Mouse (Mus musculus) limb, embryonic 13.5 days (tissue): ENCODE measurements around the gene Uqcc1. TPM values are rescaled to one million over a fixed set of nuclear protein-coding genes. Genes with fewer than 3 reads are reported as not detected.

Source experiments
- ATAC-seq: fragments of 200-750 bp; cut with Nextera tagmentation; 2 replicates; pipeline ENCODE4 v1.8.0; 2017; ENCODE audit warnings: low read depth, moderate number of reproducible peaks, moderate TSS enrichment; ENCODE audit not compliant: low FRiP score
- H3K27ac ChIP-seq: fragments of 300-500 bp; sonication (generic); 2 replicates; pipeline ENCODE4 v1.5.1; 2015; ENCODE audit warnings: inconsistent platforms, mild to moderate bottlenecking, moderate library complexity
- H3K27me3 ChIP-seq: fragments of 300-500 bp; sonication (generic); 2 replicates; pipeline ENCODE4 v1.6.1; 2015; ENCODE audit warnings: mild to moderate bottlenecking, inconsistent platforms
- H3K36me3 ChIP-seq: fragments of 300-500 bp; sonication (generic); 2 replicates; pipeline ENCODE4 v1.6.1; 2015; ENCODE audit warnings: inconsistent platforms, mild to moderate bottlenecking, moderate library complexity
- H3K4me1 ChIP-seq: fragments of 300-500 bp; sonication (generic); 2 replicates; pipeline ENCODE4 v1.6.1; 2015; ENCODE audit warnings: inconsistent platforms
- H3K4me2 ChIP-seq: fragments of 300-500 bp; sonication (generic); replicated peaks from 2 replicates; pipeline ENCODE4 v1.6.1; 2015; ENCODE audit warnings: inconsistent platforms, mild to moderate bottlenecking, moderate library complexity
- H3K4me3 ChIP-seq: fragments of 300-500 bp; sonication (generic); 2 replicates; pipeline ENCODE4 v1.5.1; 2015; ENCODE audit warnings: moderate library complexity, mild to moderate bottlenecking, inconsistent platforms
- H3K9ac ChIP-seq: fragments of 300-500 bp; sonication (generic); 2 replicates; pipeline ENCODE4 v1.6.1; 2015; ENCODE audit warnings: mild to moderate bottlenecking, inconsistent platforms
- H3K9me3 ChIP-seq: fragments of 300-500 bp; sonication (generic); 2 replicates; pipeline ENCODE4 v1.6.1; 2016; ENCODE audit warnings: inconsistent platforms
- WGBS: fragments of 180-500 bp; shearing (Covaris S2); methylation state at CpG from one replicate; pipeline ENCODE4 v1.1.7; 2015; 5-methylcytosine and 5-hydroxymethylcytosine counted together
- polyA plus RNA-seq: library from polyadenylated mRNA; unstranded; fragments of >200 nt; fragmentation: Nextera tagmentation; extraction: Ambion mirVana; gene quantifications from 2 replicates; pipeline ENCODE4 v1.2.1, GENCODE M21; 2015

The Uqcc1 gene
- 66.9 and 74.7 TPM in 2 replicates for polyA plus RNA-seq

GRCm38 (mm10) chr2:155929531-155930442 lies at the start of gene Uqcc1:
TSS of gene Uqcc1 (minus strand) at chr2:155930310.
- peak within 1 kb of the TSS; percentile 92 for H3K27ac ChIP-seq
- no peaks in the 10 kb centered on the region for H3K9me3 ChIP-seq
- peak within 1 kb of the TSS; percentile 69 for H3K9ac ChIP-seq
- peak within 1 kb of the TSS; percentile 79 for H3K4me2 ChIP-seq
- peaks cover 20% of the 10 kb centered on the region for H3K4me1 ChIP-seq
- peaks cover under 1% of the 10 kb centered on the region; the same call in 1 of the 2 replicates for H3K36me3 ChIP-seq
- under 1% methylated on average over 38 of the region's 38 CpGs for WGBS
- peak; percentile 95 for ATAC-seq
- H3K4me3 ChIP-seq, result peak within 1 kb of the TSS; percentile 67
- H3K27me3 ChIP-seq, result no peaks in the 10 kb centered on the region

GRCm38 (mm10) chr2:155979328-155979991 lies 49.4 kb upstream of the Uqcc1 start:
- Histone ChIP-seq H3K9ac (no peak overlapping the region; the same call in 1 of the 2 replicates), H3K4me3 (no peak overlapping the region), H3K9me3 (no peaks in the 10 kb centered on the region), H3K4me2 (no peak overlapping the region), H3K36me3 (peaks cover 94% of the 10 kb centered on the region), H3K4me1 (no peaks in the 10 kb centered on the region), H3K27ac (no peak overlapping the region), H3K27me3 (no peaks in the 10 kb centered on the region)
- 88% methylated on average over 5 of the region's 5 CpGs for WGBS
- ATAC-seq, result no peak

DNA sequence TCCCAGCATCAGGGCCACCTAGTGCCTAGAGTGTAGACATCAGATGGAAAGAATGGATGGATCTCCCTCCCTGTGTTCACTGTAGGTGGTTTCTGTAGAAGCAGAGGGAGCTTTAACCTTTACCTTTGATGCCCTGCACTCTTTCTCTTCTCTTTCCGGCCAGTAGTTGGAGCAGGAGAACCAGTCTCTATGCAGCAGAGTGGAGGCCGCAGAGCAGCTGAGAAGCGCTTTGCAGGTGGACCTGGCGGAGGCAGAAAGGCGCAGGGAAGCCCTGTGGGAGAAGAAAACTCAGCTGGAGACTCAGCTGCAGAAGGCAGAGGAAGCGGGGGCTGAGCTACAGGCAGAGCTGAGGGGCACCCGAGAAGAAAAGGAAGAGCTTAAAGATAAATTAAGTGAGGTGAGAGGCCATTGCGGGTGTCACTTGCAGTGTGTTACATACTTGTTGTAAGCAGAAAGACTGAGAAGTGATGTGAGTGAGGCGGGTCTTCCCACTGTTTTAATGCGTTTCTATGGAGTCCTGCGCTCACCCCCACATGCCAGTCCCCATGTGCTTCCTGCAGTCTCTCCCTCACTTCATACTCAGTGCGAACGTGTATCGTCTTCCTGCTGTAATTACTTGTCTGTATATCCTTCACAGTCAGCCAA lies 44.1 kb upstream of the Uqcc1 start:
- no peak overlapping the region for H3K4me2 ChIP-seq
- WGBS, result 82% methylated on average over 14 of the region's 14 CpGs
- no peak overlapping the region for H3K4me3 ChIP-seq
- H3K4me1 ChIP-seq, result no peaks in the 10 kb centered on the region
- no peak overlapping the region for H3K27ac ChIP-seq
- peaks cover 90% of the 10 kb centered on the region for H3K36me3 ChIP-seq
- no peak overlapping the region for H3K9ac ChIP-seq
- no peaks in the 10 kb centered on the region for H3K9me3 ChIP-seq
- no peak for ATAC-seq
- H3K27me3 ChIP-seq, result no peaks in the 10 kb centered on the region

DNA sequence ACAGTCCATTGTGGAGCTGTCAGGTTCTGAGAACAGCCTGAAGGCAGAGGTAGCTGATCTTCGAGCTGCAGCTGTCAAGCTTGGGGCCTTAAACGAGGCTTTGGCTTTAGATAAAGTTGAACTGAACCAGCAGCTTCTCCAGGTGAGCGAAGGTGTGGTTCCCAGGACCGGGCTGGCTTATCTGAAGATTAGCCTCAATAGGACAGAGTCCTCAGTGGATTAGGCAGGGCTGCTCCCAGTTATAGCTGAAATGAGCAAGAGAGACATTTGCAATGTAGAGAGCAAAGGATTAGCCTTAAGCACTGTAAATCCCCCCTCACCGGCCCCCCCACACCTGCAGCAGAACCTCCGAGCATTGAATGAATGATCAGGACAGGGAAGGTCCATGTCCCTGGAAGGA lies 43.2 kb upstream of the Uqcc1 start:
- Histone ChIP-seq H3K36me3 (peaks cover 90% of the 10 kb centered on the region), H3K9me3 (no peaks in the 10 kb centered on the region), H3K27ac (no peak overlapping the region), H3K4me1 (no peaks in the 10 kb centered on the region), H3K27me3 (no peaks in the 10 kb centered on the region), H3K9ac (no peak overlapping the region), H3K4me2 (no peak overlapping the region), H3K4me3 (no peak overlapping the region)
- no peak for ATAC-seq
- WGBS, result 88% methylated on average over 6 of the region's 6 CpGs

DNA sequence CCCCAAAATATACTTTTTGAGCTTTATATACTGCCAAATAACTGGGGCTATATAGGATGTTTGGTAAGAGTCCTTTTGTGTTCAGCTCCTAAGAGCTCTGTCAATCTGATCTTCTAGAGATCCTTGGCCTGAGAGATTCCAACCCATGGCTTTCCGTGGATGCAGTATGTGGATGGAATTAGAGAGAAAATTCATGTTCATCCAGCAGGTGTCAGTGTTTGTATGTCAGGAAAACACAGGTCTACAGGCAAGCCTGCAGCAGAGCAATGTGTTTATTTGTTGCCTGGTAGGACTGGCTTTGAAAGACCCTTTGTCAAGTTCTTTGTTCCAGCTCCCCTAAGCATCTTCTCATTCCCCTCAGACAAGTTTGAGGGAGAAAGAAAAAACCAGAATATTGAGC lies 32.9 kb upstream of the Uqcc1 start:
- Histone ChIP-seq H3K9me3 (no peaks in the 10 kb centered on the region), H3K9ac (no peak overlapping the region), H3K27me3 (no peaks in the 10 kb centered on the region), H3K36me3 (peaks cover 72% of the 10 kb centered on the region), H3K27ac (no peak overlapping the region), H3K4me2 (no peak overlapping the region), H3K4me1 (peaks cover 11% of the 10 kb centered on the region; the same call in 1 of the 2 replicates), H3K4me3 (no peak overlapping the region)
- ATAC-seq, result no peak; the same call in 1 of the 2 replicates
- 40% methylated on average over 1 of the region's 1 CpGs for WGBS

DNA sequence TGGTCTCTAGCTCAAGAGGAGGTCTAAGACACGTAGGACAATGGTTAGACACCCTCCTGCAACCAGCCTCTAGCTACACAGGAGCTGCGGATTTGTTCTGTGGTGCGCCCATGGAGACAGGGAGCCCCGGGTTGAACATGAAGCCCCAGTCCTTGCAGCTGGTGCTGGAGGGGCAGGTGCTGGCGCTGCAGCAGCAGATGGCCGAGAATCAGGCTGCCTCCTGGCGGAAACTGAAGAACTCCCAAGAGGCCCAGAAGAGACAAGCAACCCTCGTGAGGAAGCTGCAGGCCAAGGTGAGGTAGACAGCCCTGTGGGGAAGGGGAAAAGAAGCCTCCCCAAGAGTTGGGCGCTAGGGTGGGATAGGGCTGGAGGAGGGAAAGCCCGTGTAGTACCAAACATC lies 31.8 kb upstream of the Uqcc1 start:
- no peak for ATAC-seq
- Histone ChIP-seq H3K36me3 (peaks cover 61% of the 10 kb centered on the region), H3K9me3 (no peaks in the 10 kb centered on the region), H3K4me2 (no peak overlapping the region), H3K4me1 (peaks cover 20% of the 10 kb centered on the region), H3K27ac (no peak overlapping the region), H3K9ac (no peak overlapping the region), H3K27me3 (no peaks in the 10 kb centered on the region), H3K4me3 (no peak overlapping the region)
- WGBS, result 81% methylated on average over 10 of the region's 10 CpGs

DNA sequence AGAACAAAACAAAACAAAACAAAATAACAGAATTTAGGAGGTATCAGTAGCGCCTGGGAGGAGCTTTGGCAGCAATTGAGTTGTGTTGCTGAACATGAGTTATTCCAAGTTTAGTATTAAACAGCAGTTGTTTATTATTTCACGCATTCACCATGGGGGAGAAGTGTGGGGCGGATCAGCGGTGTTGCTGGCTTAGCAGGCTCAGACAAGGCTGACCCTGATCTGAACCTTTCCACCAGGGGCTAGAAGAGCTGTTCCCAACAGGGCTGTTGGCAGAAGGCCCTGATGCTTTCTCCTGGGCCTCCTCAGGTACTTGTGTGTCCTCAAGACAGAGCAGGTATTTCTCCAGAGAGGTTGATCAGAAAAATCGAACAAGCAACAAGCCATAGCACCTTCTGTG lies 29.9 kb upstream of the Uqcc1 start:
- whole genome bisulfite sequencing, result 86% methylated on average over 5 of the region's 5 CpGs
- Histone ChIP-seq H3K4me2 (no peak overlapping the region), H3K27me3 (no peaks in the 10 kb centered on the region), H3K4me3 (no peak overlapping the region), H3K9me3 (no peaks in the 10 kb centered on the region), H3K4me1 (peaks cover 20% of the 10 kb centered on the region), H3K9ac (no peak overlapping the region), H3K27ac (no peak overlapping the region), H3K36me3 (peaks cover 44% of the 10 kb centered on the region)
- no peak for ATAC-seq

- peak; percentile 98 for ATAC-seq
- H3K27ac ChIP-seq, result peak within 1 kb of the TSS; percentile 89
- H3K9me3 ChIP-seq, result no peaks in the 10 kb centered on the region
- peaks cover 20% of the 10 kb centered on the region for H3K4me1 ChIP-seq
- no peaks in the 10 kb centered on the region for H3K27me3 ChIP-seq
- H3K9ac ChIP-seq, result peak within 1 kb of the TSS; percentile 99
- WGBS, result under 1% methylated on average over 59 of the region's 59 CpGs
- H3K4me2 ChIP-seq, result peak within 1 kb of the TSS; percentile 64
- peak within 1 kb of the TSS; percentile 96 for H3K4me3 ChIP-seq
- H3K36me3 ChIP-seq, result peaks cover 12% of the 10 kb centered on the region
These were observed 26.3 kb upstream of the Uqcc1 start, which contains the start of gene Cep250 for GRCm38 (mm10) chr2:155956134-155957059. TSS of gene Cep250 (plus strand) at chr2:155956458.

- Histone ChIP-seq H3K27ac (no peak overlapping the region), H3K36me3 (no peaks in the 10 kb centered on the region), H3K27me3 (no peaks in the 10 kb centered on the region), H3K9ac (no peak overlapping the region), H3K4me1 (peaks cover 22% of the 10 kb centered on the region), H3K4me2 (no peak overlapping the region), H3K4me3 (no peak overlapping the region), H3K9me3 (no peaks in the 10 kb centered on the region)
- ATAC-seq, result no peak
These were observed 21.9 kb upstream of the Uqcc1 start for GRCm38 (mm10) chr2:155952006-155952405.

- peak overlapping the region; percentile 30 for H3K4me2 ChIP-seq
- no peak overlapping the region for H3K27ac ChIP-seq
- H3K4me3 ChIP-seq, result no peak overlapping the region
- no peaks in the 10 kb centered on the region for H3K27me3 ChIP-seq
- no peaks in the 10 kb centered on the region for H3K9me3 ChIP-seq
- H3K36me3 ChIP-seq, result no peaks in the 10 kb centered on the region
- 7% methylated on average over 6 of the region's 6 CpGs for WGBS
- no peak for ATAC-seq
- no peak overlapping the region for H3K9ac ChIP-seq
- H3K4me1 ChIP-seq, result peaks cover 47% of the 10 kb centered on the region
These were observed 19.3 kb upstream of the Uqcc1 start for GRCm38 (mm10) chr2:155949362-155949761.

- Histone ChIP-seq H3K9me3 (no peaks in the 10 kb centered on the region), H3K4me2 (no peak overlapping the region), H3K9ac (no peak overlapping the region), H3K4me1 (peaks cover 64% of the 10 kb centered on the region), H3K27ac (no peak overlapping the region), H3K27me3 (no peaks in the 10 kb centered on the region), H3K4me3 (no peak overlapping the region), H3K36me3 (no peaks in the 10 kb centered on the region)
- WGBS, result 53% methylated on average over 5 of the region's 5 CpGs
- ATAC-seq, result no peak
These were observed 17.4 kb upstream of the Uqcc1 start for GRCm38 (mm10) chr2:155947390-155948002.
